1 mouse cellular context compared by ENCODE assay signal in genomic region chr17:46236067-46236466, GRCm38 (mm10).
A peak's percentile ranks its signal among the peaks of the same experiment; 100 is the strongest.
TF ChIP-seq lines count a peak whose summit lies in the region.

No protein-coding gene starts in this region.

TF ChIP-seq in MEL, 35 proteins besides CTCF, POLR2A, EP300 and RAD21:
- TF ChIP-seq TAL1 (IDR thresholded peaks at IDR 0.05; ENCODE audit: low read length) = no peak
- peak; percentile 43 for TF ChIP-seq TCF12 (IDR thresholded peaks at IDR 0.05; ENCODE audit: low read depth, low read length)
- TF ChIP-seq RCOR1 (IDR thresholded peaks at IDR 0.05; ENCODE audit: low read depth, low read length) = peak; percentile 81
- TF ChIP-seq BHLHE40 (IDR thresholded peaks at IDR 0.05; ENCODE audit: borderline replicate concordance, low read depth, low read length) = no peak; the same call in 1 of the 2 replicates
- peak; percentile 82 for TF ChIP-seq GATA1 (IDR thresholded peaks at IDR 0.05; ENCODE audit: low read depth, low read length)
- TF ChIP-seq MYC (IDR thresholded peaks at IDR 0.05; ENCODE audit: low read depth, low read length) = peak; percentile 49; the same call in 1 of the 2 replicates
- peak; percentile 59 for TF ChIP-seq SIN3A (IDR thresholded peaks at IDR 0.05; ENCODE audit: low read length)
- peak; percentile 60; the same call in 1 of the 2 replicates for TF ChIP-seq ETS1 (IDR thresholded peaks at IDR 0.05; ENCODE audit: low read depth, low read length)
